Mouse (Mus musculus) neutrophil, adult 59 days (primary cell): ENCODE results near the gene Pde4d. TPM values are rescaled to one million over a fixed set of nuclear protein-coding genes. Genes with fewer than 3 reads are reported as not detected.

Experiments used
- total RNA-seq, 2 experiments: library from RNA; stranded (reverse); gene quantifications; 1 replicate in 1 of 2; 2 replicates in 1 of 2; pipeline ENCODE4 v1.2.4; 2023

Pde4d gene
- total RNA-seq: 10 to 100 TPM; 15.3 to 24.8 TPM

GRCm38 (mm10) chr13:108449116-108450097 lies at the start of gene Pde4d:
TSS of gene Pde4d (plus strand) at chr13:108449948.

Other genes with a start within 250 kb of the Pde4d start
- gene Elovl7, start 235.5 kb upstream of the Pde4d start, total RNA-seq: 1 to 10 TPM; 6.0 to 7.5 TPM
- 10 to 100 TPM; 41.2 to 43.5 TPM for gene Depdc1b, start 133.6 kb upstream of the Pde4d start, total RNA-seq